In genomic region chr9:14632365-14633163, GRCm38 (mm10) we compare ENCODE assay signal across 16 mouse cellular contexts. TPM values are rescaled to one million over a fixed set of nuclear protein-coding genes. Genes with fewer than 3 reads are reported as not detected.
DNase-seq lines count a peak whose midpoint lies in the region; ATAC-seq lines count a peak whose summit lies in the region.
"Had no signal": no experiment of that assay in that cellular context is flagged by ENCODE, and none has a peak within 500 bp of the region (broad histone marks: within the 10 kb centered on the region; RNA-seq: fewer than 3 reads in every experiment).

No protein-coding gene starts in this region.

- H3K4me1 ChIP-seq in embryonic facial prominence, embryonic 12.5 days: peaks cover 14% of the 10 kb centered on the region
- peaks cover 23% of the 10 kb centered on the region for H3K4me1 ChIP-seq in embryonic facial prominence, embryonic 10.5 days
- H3K4me1 ChIP-seq in midbrain, embryonic 11.5 days (ENCODE audit: control insufficient read depth, insufficient read depth, low read length): peaks cover 25% of the 10 kb centered on the region
- H3K4me1 ChIP-seq in heart, embryonic 12.5 days (replicated peaks): peaks cover 41% of the 10 kb centered on the region
- peaks cover 24% of the 10 kb centered on the region for H3K4me1 ChIP-seq in forebrain, embryonic 10.5 days

- ATAC-seq in embryonic facial prominence, embryonic 12.5 days (ENCODE audit: insufficient number of reproducible peaks, insufficient read depth, low FRiP score, low TSS enrichment): no peak
- peak; percentile 85 for ATAC-seq in midbrain, embryonic 11.5 days (ENCODE audit: low FRiP score)
- ATAC-seq in heart, embryonic 12.5 days (ENCODE audit: insufficient number of reproducible peaks, low FRiP score): no peak
- ATAC-seq: forebrain, embryonic 15.5 days; inflammation-experienced regulatory T-cells, adult 6 months had no signal

- WGBS in embryonic facial prominence, embryonic 12.5 days: 64% methylated on average over 10 of the region's 10 CpGs
- WGBS in embryonic facial prominence, embryonic 10.5 days: 63% methylated on average over 10 of the region's 10 CpGs
- WGBS in midbrain, embryonic 11.5 days: 18% methylated on average over 10 of the region's 10 CpGs
- 69% methylated on average over 10 of the region's 10 CpGs for WGBS in heart, embryonic 12.5 days
- WGBS in forebrain, embryonic 10.5 days: 61% methylated on average over 10 of the region's 10 CpGs

- no peaks in the 10 kb centered on the region for H3K36me3 ChIP-seq in embryonic facial prominence, embryonic 12.5 days
- no peaks in the 10 kb centered on the region for H3K36me3 ChIP-seq in embryonic facial prominence, embryonic 10.5 days (replicated peaks)
- no peaks in the 10 kb centered on the region for H3K36me3 ChIP-seq in midbrain, embryonic 11.5 days (ENCODE audit: control insufficient read depth, insufficient read depth, low read length)
- H3K36me3 ChIP-seq in heart, embryonic 12.5 days: no peaks in the 10 kb centered on the region
- H3K36me3 ChIP-seq in forebrain, embryonic 10.5 days (replicated peaks): no peaks in the 10 kb centered on the region
- H3K36me3 ChIP-seq: forebrain, embryonic 15.5 days had no signal

- no peaks in the 10 kb centered on the region for H3K27me3 ChIP-seq in embryonic facial prominence, embryonic 12.5 days
- H3K27me3 ChIP-seq in embryonic facial prominence, embryonic 10.5 days (replicated peaks; ENCODE audit: low read depth, poor library complexity, severe bottlenecking): peaks cover 36% of the 10 kb centered on the region
- peaks cover 9% of the 10 kb centered on the region; the same call in 1 of the 2 replicates for H3K27me3 ChIP-seq in midbrain, embryonic 11.5 days (ENCODE audit: control insufficient read depth, insufficient read depth, low read length)
- H3K27me3 ChIP-seq in heart, embryonic 12.5 days (replicated peaks): no peaks in the 10 kb centered on the region
- H3K27me3 ChIP-seq in forebrain, embryonic 10.5 days (ENCODE audit: poor library complexity, severe bottlenecking): peaks cover 24% of the 10 kb centered on the region
- H3K27me3 ChIP-seq: forebrain, embryonic 15.5 days had no signal

- H3K9me3 ChIP-seq in embryonic facial prominence, embryonic 12.5 days: no peaks in the 10 kb centered on the region
- H3K9me3 ChIP-seq in embryonic facial prominence, embryonic 10.5 days: no peaks in the 10 kb centered on the region
- H3K9me3 ChIP-seq in midbrain, embryonic 11.5 days (ENCODE audit: control insufficient read depth, low read length): no peaks in the 10 kb centered on the region
- H3K9me3 ChIP-seq in heart, embryonic 12.5 days (replicated peaks): no peaks in the 10 kb centered on the region
- no peaks in the 10 kb centered on the region for H3K9me3 ChIP-seq in forebrain, embryonic 10.5 days
- H3K9me3 ChIP-seq: forebrain, embryonic 15.5 days had no signal

- peak overlapping the region; percentile 51; the same call in 1 of the 2 replicates for H3K27ac ChIP-seq in embryonic facial prominence, embryonic 12.5 days
- H3K27ac ChIP-seq in embryonic facial prominence, embryonic 10.5 days (replicated peaks): no peak overlapping the region
- H3K27ac ChIP-seq in midbrain, embryonic 11.5 days (ENCODE audit: low read depth, low read length): no peak overlapping the region
- no peak overlapping the region for H3K27ac ChIP-seq in heart, embryonic 12.5 days (ENCODE audit: poor library complexity, severe bottlenecking)
- no peak overlapping the region for H3K27ac ChIP-seq in forebrain, embryonic 10.5 days
- H3K27ac ChIP-seq: forebrain, embryonic 15.5 days had no signal

- H3K4me2 ChIP-seq in embryonic facial prominence, embryonic 12.5 days (replicated peaks): no peak overlapping the region
- H3K4me2 ChIP-seq in midbrain, embryonic 11.5 days: no peak overlapping the region
- H3K4me2 ChIP-seq in heart, embryonic 12.5 days: no peak overlapping the region
- H3K4me2 ChIP-seq: forebrain, embryonic 15.5 days had no signal

- no peak for DNase-seq in embryonic facial prominence, embryonic 10.5 days (ENCODE audit: low spot score)
- DNase-seq in 3T3-L1 (ENCODE audit: low read depth, low spot score): peak; percentile 63
- DNase-seq in ZHBTc4 (ENCODE audit: low read depth, low spot score): peak; percentile 37
- DNase-seq in midbrain, embryonic 11.5 days (ENCODE audit: low spot score, missing footprints): peak; percentile 91
- no peak for DNase-seq in urinary bladder, postnatal 25 days (ENCODE audit: low spot score)
- no peak for DNase-seq in forebrain, embryonic 10.5 days (ENCODE audit: extremely low spot score, low spot score)
- DNase-seq: adrenal gland, postnatal 14 days; cerebellum, adult 8-10 months; liver; lung, adult 2 months; lung, postnatal 4 days; right cerebral cortex, postnatal 25 days had no signal

- no peak overlapping the region for H3K9ac ChIP-seq in embryonic facial prominence, embryonic 12.5 days
- H3K9ac ChIP-seq in midbrain, embryonic 11.5 days (ENCODE audit: low read length): no peak overlapping the region
- H3K9ac ChIP-seq in heart, embryonic 12.5 days: no peak overlapping the region
- H3K9ac ChIP-seq: forebrain, embryonic 15.5 days had no signal

- H3K4me3 ChIP-seq in embryonic facial prominence, embryonic 12.5 days: no peak overlapping the region
- H3K4me3 ChIP-seq in embryonic facial prominence, embryonic 10.5 days: no peak overlapping the region
- no peak overlapping the region for H3K4me3 ChIP-seq in midbrain, embryonic 11.5 days (ENCODE audit: low read depth, low read length)
- no peak overlapping the region for H3K4me3 ChIP-seq in heart, embryonic 12.5 days
- no peak overlapping the region for H3K4me3 ChIP-seq in forebrain, embryonic 10.5 days
- H3K4me3 ChIP-seq: forebrain, embryonic 15.5 days had no signal

RNA-seq across cellular contexts. Expression of gene Amotl1, which starts 12.3 kb away (rescaled TPM):
- 33.7 and 35.1 TPM in 2 replicates for polyA plus RNA-seq in embryonic facial prominence, embryonic 12.5 days (2016; fragmentation: Nextera tagmentation; extraction: Ambion mirVana)
- 23.1 and 27.4 TPM in 2 replicates for polyA plus RNA-seq in embryonic facial prominence, embryonic 10.5 days (2016; fragmentation: Nextera tagmentation; extraction: Ambion mirVana)
- 14.8 and 15.2 TPM in 2 replicates for polyA plus RNA-seq in midbrain, embryonic 11.5 days (2014; fragmentation: Nextera tagmentation; extraction: Ambion mirVana)
- 20.5 and 20.6 TPM in 2 replicates for polyA plus RNA-seq in heart, embryonic 12.5 days (2016; fragmentation: Nextera tagmentation; extraction: Ambion mirVana)
- polyA plus RNA-seq in forebrain, embryonic 10.5 days (2016; fragmentation: Nextera tagmentation; extraction: Ambion mirVana): 15.7 and 17.3 TPM in 2 replicates

Comparison
In these comparisons a context has a peak if more than half of its experiments do, and no peak if none do; other contexts are left out.
1. DNase-seq: peak in 3T3-L1 (single experiment), ZHBTc4 (single experiment) and midbrain, embryonic 11.5 days (single experiment); none in embryonic facial prominence, embryonic 10.5 days (single experiment), urinary bladder, postnatal 25 days (single experiment) and forebrain, embryonic 10.5 days (single experiment).